Mouse (Mus musculus) adrenal gland, adult 2 months (tissue): ENCODE results near the gene Cyp4a32. TPM values are rescaled to one million over a fixed set of nuclear protein-coding genes. Genes with fewer than 3 reads are reported as not detected.
"Not testable (repeated sequence)": the region's sequence is repeated elsewhere in the genome, so short reads cannot be mapped to it uniquely, and the experiment has no call there.

Source experiments
- DNase-seq: peaks from one replicate; pipeline ENCODE4 v3.0.0; 2021
- long read RNA-seq: library from polyadenylated mRNA; stranded (forward); transcript quantifications from one replicate; pipeline ENCODE4 v2.0.0, GENCODE M21; 2021
- polyA plus RNA-seq: library from polyadenylated mRNA; depleted of rRNA; stranded (reverse); fragments of >200 nt; gene quantifications from 2 replicates; pipeline ENCODE4 v1.2.3, GENCODE M21; 2012; rRNA removed
- total RNA-seq, 2 experiments: library from RNA; stranded (reverse); gene quantifications; 2 replicates each; pipeline ENCODE4 v1.2.3; 2021

Gene Cyp4a32
- total RNA-seq (under 1 TPM; 0.21 to 0.98 TPM), polyA plus RNA-seq (not detected in 2 replicates)
- long read RNA-seq, result 0 reads

DNA sequence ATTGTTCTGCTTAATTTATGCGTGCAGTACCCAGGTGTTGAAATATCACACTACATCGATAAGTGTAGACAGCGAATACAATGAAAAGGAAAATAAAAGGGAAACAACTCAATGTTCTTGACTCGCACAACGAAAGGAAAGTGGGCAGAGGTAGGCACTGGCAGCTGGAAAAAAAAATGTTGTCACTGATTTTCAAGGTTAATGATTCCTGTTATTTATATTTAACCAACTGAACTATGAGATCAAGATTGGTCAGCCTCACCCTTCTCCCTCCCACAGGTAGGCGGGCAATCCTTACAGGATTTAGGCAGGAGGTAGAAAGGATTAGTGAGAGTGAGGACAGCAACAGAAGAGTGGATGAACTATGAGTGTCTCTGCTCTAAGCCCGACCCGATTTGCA, at the start of gene Cyp4a32:
TSS of gene Cyp4a32 (plus strand) at position 359 of the 400 bp plus-strand sequence.
- DNase-seq, result not testable (repeated sequence)

DNA sequence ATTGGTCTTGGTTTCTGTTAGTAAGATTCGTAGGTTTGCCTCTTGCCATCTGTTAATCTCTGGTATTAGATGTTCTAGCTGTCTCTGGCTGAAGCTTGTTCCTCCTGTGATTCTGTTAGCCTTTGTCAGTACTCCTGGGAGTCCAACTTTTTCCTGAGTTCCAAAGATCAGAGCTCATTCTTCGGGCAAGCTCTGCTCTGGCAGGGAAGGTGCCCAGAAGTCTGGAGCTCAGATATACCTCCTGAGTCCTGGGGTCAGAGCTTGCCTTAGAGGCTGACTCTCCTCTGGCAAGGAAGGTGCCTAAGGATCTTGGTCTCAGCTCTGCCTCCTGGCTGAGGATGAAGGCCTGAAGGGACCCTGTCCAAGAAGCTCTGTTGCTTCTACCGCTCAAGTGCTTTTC, 48.0 kb upstream of the Cyp4a32 start:
- DNase-seq, result no peak

DNA sequence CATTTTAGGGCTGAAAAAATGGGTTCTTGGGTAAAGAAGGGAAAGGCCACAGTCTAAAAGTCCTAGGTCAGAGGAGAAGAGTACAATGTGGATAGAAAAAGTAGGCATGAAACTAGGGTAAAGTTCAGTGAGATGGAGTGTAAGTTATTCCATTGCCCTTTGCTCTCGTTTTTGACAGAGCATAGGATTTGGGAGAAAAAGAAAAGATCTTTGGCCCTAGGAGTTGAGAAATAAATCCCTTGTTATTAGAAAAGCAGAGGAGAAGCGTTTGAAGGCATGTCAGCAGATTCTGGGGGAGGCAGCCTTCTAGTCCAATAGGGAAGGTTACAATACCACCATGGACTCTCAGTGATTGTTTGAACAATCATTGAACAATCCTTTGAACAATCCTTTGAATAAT, 45.3 kb upstream of the Cyp4a32 start:
- no peak for DNase-seq

DNA sequence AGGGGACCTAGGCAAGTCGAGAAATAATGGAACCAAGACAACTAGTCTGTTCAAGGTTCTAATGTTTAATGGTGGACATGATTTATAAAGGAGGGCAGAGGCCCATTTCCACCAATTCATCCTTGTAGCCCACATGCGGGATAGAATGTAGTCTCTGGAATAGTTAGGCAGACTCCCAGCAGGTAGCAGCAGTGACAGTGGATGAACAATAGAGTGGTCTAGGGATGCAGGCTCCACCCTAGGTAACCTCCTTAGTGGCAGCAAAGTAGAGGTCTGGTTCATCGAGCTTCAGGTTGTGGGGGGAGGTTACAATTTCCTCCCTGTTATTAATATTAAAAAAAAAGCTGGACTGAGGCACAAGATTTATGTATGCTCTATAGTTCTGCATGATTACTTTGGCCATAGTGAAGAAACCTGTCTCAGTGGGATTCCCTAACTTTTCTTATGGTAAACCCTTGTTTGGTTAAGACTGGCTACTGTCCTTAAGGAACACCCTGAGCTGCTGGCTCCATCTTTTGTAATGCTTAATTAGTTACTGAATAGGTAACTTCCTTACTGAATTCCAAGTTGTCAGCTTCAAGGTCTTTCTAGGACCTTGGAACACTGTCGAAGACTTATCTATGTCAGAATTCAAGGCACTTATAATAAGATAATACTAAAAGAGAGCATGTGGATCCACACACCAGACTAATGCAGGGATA, 42.8 kb upstream of the Cyp4a32 start:
- no peak for DNase-seq

DNA sequence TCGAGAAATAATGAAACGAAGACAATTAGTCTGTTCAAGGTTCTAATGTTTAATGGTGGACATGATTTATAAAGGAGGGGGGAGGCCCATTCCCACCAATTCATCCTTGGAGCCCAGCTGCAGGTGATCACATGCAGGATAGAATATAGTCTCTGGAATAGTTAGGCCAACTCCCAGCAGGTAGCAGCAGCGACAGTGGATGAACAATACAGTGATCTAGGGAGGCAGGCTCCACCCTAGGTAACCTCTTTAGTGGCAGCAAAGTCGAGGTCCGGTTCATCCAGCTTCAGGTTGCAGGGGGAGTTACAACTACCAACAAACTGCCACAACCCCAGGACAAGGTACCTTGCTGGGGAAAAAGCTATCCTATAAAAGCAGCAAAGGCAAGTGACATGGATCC, 39.5 kb upstream of the Cyp4a32 start:
- DNase-seq, result not testable (repeated sequence)

DNA sequence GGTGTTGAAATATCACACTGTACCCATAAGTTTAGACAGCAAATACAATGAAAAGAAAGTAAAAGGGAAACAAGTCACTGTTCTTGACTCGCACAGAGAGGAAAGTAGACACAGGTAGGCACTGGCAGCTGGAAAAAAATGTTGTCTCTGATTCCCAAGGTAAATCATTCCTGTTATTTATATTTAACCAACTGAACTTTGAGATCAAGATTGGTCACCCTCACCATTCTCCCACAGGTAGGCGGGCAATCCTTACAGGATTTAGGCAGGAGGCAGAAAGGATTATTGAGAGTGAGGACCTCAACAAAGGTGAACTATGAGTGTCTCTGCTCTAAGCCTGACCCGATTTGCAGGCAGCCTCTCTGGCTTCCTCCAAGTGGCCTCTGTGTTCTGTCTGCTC, 37.4 kb upstream of the Cyp4a32 start, which contains the start of gene Cyp4a31:
TSS of gene Cyp4a31 (plus strand) at position 249 of the 400 bp plus-strand sequence.
- no peak for DNase-seq

DNA sequence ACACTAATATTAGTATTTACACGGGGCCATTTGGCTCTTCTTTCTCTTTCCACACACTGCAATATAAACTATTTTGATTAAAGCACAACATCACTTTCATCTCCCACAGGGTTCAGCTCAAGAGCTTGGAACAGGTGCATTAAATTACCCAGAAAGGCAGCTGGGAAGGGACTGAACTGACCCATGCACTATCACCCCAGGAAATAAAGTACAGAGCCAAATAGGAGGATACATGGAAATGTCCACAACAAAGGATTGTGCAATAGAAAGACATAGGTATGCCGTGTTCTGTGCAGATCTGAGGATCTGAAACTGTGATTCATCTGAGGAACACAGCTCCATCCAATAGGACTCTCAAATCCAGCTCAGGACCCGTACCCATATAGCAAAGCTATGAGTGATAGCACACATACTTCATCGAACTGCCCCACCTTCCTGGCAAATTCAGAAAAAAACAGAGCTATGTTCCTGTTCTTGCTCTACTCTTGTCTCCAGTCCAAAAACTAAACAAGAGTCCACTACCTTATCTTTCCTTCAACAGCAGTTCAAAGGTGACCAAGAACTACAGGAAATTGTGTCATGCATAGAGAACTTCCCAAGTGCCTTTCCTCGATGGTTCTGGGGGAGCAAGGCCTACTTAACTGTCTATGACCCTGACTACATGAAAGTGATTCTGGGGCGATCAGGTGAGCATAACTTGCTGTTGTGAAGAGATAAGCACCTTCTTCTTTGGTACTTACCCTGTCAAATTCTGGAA, 36.1 kb upstream of the Cyp4a32 start:
- not testable (repeated sequence) for DNase-seq

DNA sequence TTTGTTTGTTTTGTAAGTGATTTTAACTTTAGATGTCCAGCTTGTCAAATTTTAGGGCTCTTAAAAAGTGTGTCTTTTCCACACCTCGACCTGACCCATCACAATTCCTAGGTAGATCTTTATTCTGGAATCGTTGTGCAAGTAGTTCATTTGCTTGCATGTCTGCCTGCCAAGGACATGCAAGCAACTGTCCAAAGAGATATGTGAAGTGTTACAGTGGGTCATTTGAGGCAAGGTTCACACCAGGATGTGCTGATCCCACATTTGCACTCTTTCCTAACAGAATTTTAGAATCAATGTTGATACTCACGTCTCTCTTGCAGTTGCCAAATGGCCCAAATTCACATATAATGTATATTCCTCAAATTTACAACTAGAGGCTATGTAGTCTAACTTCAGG, 25.5 kb upstream of the Cyp4a32 start:
- no peak for DNase-seq

DNA sequence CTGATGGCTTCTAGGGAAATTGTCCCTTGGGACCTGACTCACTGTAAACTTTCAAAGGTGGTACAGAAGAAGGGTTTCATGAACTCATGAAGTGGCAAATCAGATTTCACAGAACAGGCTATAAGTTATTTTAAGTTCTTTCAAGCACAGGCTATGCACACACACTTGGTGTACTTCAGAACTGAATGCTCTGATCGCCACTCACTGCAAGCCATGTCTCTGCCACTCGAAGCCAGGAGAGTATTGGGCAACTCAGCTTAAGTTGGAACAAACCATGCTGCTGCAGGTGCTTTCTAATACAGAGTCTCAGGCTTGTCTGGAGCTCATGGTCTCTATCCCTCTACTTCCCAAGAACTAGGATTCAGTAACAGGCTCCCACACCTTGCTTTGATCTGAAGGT, 25.0 kb upstream of the Cyp4a32 start:
- DNase-seq, result no peak

DNA sequence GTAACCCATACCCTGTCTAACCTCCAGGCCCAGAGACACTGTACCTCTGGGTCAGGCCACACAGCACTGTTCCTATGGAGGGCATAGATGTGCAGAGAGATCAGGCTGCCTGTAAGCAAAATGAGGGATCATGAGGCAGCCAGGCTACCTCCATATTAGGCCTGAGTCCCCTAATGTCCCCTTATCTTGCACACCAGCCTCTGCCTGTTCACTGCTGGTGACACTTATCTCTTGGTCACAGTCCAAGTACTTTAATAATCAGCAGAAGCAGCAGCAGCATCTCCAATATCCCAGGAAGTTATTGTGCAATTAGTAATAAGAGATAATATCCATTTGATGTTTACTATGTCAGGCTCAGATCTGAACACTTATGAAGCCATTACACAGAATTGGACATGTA, 17.7 kb upstream of the Cyp4a32 start:
- no peak for DNase-seq

DNA sequence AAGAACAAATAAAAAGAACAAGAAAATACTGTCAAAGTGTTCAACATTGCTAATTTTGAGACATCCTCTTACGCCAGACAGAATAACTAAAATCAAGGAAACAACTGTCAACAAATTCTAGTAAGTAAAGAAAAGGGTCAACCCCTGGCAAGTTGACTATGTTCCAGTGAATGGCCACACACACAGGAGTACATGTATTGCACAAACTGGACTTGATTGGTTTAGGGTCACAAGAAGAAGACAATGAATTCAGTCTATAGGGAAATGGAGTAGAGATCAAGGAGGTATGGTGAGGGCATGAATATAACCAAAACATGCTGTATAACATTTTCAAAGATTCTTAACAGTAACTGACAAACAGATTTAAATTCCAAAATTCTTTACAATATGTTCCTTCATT, 4.4 kb upstream of the Cyp4a32 start:
- DNase-seq, result no peak

DNA sequence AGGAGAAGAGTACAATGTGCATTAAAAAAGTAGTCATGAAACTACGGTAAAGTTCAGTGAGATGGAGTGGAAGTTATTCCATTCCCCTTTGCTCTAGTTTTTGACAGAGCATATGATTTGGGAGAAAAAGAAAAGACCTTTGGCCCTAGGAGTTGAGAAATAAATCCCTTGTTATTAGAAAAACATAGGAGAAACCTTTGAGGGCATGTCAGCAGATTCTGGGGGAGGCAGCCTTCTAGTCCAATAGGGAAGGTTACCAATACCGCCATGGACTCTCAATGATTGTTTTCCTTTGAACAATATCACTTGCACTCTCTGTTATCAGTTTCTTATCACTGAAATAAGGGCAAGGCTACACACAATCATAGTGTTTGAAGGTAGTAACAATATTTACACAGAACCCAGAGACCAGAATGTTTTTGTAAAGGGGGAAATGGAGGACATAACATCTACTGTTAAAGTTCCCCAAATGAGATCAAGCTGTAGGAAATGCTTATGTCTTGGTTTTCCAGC, 3.9 kb upstream of the Cyp4a32 start:
- no peak for DNase-seq

DNA sequence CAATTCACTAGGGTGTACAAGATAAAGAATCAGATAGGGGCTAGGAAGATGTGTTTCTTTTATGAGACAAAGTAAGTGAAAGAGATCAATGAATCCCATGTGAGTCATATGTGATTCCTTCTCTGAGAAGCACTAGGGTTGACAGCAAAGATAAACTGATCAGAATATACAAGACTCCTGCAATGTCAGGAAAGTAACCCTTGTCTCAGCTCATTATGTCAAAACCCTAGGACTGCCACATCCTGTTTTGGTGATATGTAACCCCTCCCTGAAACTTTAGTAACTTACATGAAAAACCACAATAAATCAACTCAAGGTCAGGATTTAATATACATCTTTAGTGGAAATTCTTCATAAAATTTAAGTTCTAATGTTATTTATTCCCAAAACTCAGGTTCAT, 13.2 kb downstream of the Cyp4a32 start:
- DNase-seq, result no peak

DNA sequence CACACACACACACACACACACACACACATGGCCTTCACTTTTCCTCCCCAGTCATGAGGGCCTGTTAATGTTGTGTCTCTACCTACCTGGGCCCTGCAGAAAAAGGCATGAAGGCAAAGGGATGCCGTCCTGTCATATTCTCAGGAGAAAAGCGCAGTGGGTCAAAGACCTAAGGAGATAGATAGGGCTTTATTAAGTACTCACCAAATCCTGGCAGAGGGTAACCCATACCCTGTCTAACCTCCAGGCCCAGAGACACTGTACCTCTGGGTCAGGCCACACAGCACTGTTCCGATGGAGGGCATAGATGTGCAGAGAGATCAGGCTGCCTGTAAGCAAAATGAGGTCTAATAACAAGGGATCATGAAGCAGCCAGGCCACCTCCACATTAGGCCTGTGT, 24.8 kb downstream of the Cyp4a32 start:
- not testable (repeated sequence) for DNase-seq

DNA sequence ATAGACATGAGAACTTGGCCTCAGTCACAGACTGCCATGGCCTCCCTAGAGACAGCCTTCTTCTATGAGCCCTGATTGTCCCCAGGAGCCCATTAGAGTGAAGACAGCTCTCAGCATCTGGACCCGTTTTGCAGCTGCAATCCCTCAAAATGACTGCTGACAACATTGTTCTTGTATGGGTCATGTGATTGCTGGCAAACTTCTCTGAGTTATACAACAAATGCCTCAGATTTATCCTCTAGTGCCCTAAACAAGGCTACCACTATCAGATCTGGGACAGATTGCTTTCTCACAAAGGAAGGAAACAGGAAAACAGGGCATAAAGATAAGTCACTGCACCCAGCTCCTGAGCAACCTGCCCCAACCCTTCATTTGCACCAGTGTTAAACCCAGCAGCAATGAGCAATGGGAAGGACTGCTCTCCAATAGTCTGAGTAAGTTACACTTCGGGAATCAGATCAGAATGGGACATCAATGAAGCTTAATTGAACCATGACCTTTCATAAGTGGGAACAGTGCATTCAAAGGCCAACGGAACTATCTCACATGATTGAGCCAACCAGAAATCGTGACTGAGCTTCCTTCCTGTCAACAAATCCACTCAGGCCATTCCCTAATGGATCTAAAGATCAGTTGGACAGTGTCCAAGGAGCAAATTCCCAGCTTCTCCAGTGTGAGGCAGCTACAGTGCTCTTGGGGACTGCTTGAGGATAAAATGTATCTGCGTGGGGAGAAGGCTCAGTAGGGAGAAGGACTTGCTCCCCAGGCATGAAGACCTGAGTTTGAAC, 42.4 kb downstream of the Cyp4a32 start:
- peak; percentile 25 for DNase-seq

DNA sequence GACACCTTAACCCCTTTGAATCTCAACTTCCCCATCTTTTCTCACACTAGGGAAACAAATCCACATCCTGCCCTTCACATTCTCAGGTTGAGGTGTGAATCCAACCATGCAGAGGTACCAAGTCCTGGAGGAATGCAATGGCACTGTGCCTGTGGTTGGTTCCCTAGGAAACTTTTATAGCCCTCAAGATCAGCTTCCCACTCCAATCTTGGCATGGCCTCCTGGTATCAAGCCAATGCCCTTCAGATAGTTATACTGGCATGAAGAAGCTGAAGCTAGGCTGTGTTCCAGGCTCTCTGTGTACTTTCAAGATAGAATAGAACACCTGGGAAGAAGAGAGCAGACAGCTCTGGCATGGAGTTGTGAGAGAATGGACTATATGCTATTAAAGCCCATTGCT, 44.6 kb downstream of the Cyp4a32 start:
- no peak for DNase-seq

DNA sequence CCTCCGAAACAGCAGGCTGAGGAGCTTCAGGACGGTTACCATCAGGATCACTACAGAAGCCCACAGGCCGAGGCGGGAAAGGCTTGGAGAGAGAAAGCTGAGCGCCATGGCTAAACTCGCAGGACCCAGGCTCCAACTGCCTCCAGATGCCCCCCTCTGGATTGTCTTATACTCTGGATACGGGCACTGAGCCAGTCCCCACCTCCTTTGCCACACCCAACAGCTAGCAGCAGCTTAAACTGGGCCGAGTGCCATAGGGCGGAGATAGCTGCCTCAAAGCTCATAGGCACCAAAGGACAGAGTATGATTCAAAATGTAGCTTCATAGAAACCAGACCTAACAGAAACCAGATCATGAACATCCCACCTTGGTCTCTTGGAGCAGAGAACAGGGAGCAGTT, 46.8 kb downstream of the Cyp4a32 start, which contains the start of gene Cyp4b1:
TSS of gene Cyp4b1 (minus strand) at position 144 of the 400 bp plus-strand sequence.
- peak; percentile 67 for DNase-seq

DNA sequence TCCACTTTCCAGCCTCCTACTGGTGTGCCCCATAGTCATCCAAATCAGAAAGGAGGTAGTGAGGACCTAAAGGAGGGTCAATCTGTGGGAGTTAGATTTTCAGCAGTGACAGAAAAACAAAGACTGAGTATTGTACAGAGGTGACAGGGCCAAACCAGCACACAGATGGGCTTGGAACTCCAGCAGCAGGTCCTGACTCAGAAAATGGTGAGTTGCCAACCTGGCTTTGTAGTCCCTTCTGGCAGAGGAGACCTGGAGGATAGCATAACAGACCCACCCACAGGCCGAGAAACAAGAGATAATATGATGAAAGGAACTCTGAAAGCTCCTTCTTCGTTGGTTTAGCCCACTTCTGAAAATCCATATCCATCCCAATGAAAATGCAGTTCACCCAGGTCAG, 48.0 kb downstream of the Cyp4a32 start:
- no peak for DNase-seq

DNA sequence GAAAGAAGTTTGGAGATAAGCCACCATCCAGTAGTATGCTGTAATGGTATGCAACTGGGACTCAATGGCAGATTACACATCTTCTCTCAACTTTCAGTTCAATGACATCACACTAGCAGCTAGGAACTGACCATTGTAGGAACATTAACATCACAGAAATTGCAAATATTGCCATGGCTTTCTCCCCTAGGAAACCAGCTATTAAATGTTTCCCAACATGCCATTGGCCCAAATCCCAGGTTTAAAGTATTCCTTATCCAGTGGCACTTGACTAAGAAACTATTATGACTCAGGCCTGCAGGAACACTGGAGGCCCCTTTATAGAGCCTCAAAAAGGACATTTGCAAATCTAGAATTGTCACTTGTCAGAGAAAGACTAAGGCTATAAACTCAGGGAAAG, 48.6 kb downstream of the Cyp4a32 start:
- no peak for DNase-seq

DNA sequence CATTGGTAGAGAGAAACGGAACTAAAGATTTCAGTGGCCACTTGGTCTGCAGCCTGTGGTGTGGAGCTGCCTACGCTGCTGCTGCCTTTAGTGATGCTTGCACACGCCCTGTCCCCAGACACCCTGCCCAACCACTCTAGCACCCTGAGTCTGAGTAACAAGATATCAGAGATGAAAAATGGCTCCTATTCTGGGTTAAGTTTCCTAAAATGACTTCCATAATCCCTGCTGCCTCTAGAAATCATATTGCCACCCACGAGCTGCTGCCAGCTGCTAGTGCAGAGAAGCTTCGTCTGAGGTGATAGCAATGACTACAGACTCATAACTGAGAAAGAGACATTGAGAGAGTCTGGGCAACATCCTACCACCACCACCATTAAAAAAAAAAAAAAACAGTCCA, 50.1 kb downstream of the Cyp4a32 start:
- no peak for DNase-seq

DNA sequence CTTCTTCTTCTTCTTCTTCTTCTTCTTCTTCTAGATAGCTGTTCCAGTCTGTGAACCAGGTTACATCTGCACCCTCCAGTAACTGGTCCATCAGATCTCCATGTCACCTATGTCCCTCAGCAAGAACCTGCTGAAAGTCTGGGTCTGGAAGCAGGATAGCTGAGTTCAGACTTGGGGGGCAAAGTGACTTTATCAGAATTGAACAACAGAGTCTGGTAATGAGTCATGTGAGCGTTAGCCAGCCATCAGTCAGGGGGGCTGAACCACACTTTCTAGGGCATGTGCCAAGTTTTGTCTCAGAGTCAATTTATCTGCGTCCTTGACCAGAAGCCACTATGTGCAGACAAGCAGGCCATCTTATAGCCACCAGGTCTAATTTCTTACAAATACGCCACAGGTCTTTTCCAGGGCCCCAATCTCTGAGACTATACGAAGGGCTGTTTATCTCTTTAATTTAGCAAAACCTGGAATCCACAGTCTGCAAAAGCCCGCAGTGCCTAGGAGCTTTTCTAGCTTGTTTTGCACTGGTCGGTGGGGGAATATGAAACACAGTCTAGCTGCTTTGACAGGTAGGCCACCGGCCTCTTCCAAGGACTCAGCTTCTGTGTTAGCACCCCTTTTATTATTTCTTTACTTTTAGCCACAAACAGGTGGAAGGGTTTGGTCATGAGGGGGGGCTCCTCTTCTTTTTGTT, 55.2 kb downstream of the Cyp4a32 start:
- DNase-seq, result peak; percentile 23

DNA sequence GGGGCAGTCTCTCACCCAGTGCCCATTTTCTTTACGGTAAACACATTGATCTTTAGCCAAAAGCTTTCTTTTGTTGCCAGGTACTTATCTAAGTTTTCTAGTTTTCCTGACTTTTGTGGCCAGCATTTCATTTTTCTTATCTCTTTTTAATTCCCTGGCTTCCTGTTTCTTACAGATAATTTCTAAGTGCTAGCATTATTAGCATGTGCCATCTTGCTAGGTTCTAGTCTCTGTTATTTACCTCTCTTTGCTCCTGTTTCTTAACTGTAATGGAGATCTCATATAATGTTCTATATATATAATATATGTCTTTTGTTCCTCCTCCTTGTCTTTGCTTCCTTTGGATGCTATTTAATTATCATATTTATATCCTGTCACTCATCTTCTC, 55.8 kb downstream of the Cyp4a32 start:
- DNase-seq, result not testable (repeated sequence)
